Mouse (Mus musculus): ENCODE results near the gene Gm3591. TPM values are rescaled to one million over a fixed set of nuclear protein-coding genes. Genes with fewer than 3 reads are reported as not detected.
"Not testable (repeated sequence)": the region's sequence is repeated elsewhere in the genome, so short reads cannot be mapped to it uniquely, and the experiment has no call there.

Gene Gm3591
- polyA plus RNA-seq (2015; fragmentation: Nextera tagmentation; extraction: Ambion mirVana), result 4.8 and 5.6 TPM in 2 replicates

DNA sequence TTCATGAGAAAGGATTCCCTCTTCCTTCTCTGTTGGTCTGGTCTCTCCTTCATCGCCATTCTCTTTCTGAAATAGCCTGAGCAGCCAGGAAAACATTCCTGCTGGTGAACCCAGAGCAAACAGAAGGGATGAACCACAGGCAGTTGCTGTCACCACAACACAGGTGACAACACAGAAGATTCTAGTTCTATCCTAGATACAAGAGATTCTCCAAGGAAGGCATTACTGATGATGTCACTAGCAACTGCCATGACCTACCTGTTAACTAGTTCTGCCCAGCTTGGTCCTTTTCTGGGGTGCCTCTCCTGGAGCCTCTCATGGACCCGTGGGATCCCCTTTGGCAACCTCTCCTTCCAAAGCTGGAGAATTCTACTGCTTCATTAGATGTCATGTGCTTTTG lies at the start of gene Gm3591:
Gm3591 (minus strand) TSS at position 101 of the 400 bp plus-strand sequence.
- WGBS, result no CpG with 5 or more reads among the region's 2 CpGs
- H3K27me3 ChIP-seq (replicated peaks); H3K36me3 ChIP-seq (replicated peaks); H3K9ac ChIP-seq; H3K4me2 ChIP-seq; H3K4me1 ChIP-seq; ATAC-seq (replicated peaks); H3K9me3 ChIP-seq; H3K4me3 ChIP-seq; H3K27ac ChIP-seq: not testable (repeated sequence)

DNA sequence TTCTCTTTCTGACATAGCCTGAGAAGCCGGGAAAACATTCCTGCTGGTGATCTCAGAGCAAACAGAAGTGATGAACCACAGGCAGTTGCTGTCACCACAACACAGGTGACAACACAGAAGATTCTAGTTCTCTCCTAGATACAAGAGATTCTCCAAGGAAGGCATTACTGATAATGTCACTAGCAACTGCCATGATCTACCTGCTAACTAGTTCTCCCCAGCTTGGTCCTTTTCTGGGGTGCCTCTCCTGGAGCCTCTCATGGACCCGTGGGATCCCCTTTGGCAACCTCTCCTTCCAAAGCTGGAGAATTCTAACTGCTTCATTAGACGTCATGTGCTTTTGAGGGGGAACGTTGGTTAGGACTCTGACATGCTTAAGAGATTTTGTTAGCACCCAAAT lies 32.2 kb upstream of the Gm3591 start, which contains the start of gene Gm3594:
Gm3594 (minus strand) TSS at position 101 of the 400 bp plus-strand sequence.
- H3K9ac ChIP-seq; H3K27me3 ChIP-seq (replicated peaks); ATAC-seq (replicated peaks); H3K36me3 ChIP-seq (replicated peaks); H3K4me2 ChIP-seq; H3K4me3 ChIP-seq; H3K9me3 ChIP-seq; H3K4me1 ChIP-seq; H3K27ac ChIP-seq: not testable (repeated sequence)
- no CpG with 5 or more reads among the region's 4 CpGs for WGBS

DNA sequence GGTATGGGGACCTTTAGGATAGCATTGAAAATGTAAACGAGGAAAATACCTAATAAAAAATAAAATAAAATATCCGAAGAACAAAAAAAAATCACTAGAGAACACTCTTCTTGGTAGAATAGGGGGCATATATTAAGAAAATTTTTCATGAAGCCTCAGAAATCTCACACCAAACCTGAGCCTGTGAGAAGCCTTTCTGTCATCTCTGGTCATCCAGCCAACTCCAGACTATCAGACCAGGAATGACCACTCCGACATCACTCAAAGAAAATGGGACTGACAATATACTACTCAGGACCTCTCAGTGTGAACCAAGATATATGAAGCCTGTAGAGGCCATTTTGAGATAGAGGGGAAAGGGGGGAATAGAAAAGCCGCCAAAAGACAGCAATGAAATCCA lies 28.5 kb upstream of the Gm3591 start:
- not testable (repeated sequence) for H3K4me2 ChIP-seq; H3K4me3 ChIP-seq; ATAC-seq (replicated peaks); H3K9ac ChIP-seq; H3K27ac ChIP-seq; H3K27me3 ChIP-seq (replicated peaks); H3K4me1 ChIP-seq; H3K9me3 ChIP-seq; H3K36me3 ChIP-seq (replicated peaks)
- 100% methylated on average over 1 of the region's 4 CpGs for WGBS

DNA sequence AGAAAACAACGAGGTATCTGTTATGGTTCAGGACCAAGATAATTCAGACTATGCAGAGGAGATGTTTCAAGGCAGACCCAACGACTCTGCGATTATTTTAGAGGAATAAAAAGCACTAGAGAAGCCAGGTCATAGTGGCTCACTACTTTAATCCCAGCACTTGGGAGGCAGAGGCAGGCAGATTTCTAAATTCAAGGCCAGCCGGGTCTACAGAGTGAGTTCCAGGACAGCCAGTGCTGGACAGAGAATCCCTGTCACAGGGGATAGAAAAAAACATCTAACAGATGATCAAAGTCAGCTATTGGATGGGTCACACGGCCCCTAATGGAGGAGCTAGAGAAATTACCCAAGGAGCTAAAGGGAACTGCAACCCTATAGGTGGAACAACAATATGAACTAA lies 27.9 kb upstream of the Gm3591 start:
- not testable (repeated sequence) for H3K27ac ChIP-seq; H3K9ac ChIP-seq; H3K4me3 ChIP-seq; H3K27me3 ChIP-seq (replicated peaks); H3K4me1 ChIP-seq; H3K36me3 ChIP-seq (replicated peaks); ATAC-seq (replicated peaks); H3K9me3 ChIP-seq; H3K4me2 ChIP-seq
- WGBS, result 74% methylated on average over 2 of the region's 5 CpGs

DNA sequence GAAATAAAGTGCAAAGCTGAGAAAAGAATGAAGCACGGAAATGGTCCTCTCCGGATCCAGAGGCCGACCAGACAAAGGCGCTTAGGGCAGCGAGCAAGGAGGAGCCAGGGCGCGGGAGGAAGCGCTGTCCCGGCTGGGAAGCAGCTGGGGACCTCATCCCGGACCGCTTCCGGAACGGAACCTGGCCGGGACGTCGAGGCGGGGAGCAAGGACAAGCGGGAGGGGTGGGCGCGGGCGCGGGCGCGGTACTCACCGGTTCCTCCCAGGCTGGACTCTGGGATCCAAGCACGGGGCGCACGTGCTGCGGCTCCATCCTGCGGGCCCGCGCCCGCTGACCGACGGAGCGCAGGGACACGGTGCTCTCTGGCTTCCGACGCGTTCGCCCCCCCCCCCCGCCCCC lies 14.5 kb upstream of the Gm3591 start:
- not testable (repeated sequence) for ATAC-seq (replicated peaks)
- H3K4me2 ChIP-seq, result peak overlapping the region; percentile 55

DNA sequence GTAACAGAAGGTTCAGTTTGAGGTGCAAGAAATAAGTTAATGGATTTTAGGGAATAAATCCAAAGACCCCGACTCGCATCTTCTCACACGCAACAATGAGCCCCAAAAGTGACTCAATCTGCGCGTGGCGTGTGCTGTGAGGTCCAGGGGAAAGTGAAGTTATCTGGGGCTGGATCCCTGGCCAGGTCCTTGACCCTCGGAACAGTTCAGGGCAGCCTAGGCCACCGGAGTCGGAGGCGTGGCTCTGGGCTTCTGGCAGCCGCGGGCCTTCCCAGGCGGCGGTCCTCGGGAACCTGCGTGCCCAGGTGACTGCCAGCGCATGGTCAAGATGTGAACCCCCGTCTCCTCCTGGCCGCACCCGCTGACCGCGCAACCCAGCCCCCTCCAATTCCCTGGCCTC lies 14.1 kb upstream of the Gm3591 start:
- H3K36me3 ChIP-seq (replicated peaks); H3K9ac ChIP-seq; ATAC-seq (replicated peaks); H3K9me3 ChIP-seq; H3K27me3 ChIP-seq (replicated peaks); H3K27ac ChIP-seq; H3K4me1 ChIP-seq: not testable (repeated sequence)
- H3K4me2 ChIP-seq, result peak overlapping the region; percentile 55
- H3K4me3 ChIP-seq, result peak overlapping the region; percentile 42
- WGBS, result 23% methylated on average over 22 of the region's 22 CpGs

More for the DNA sequence above, 14.5 kb upstream of the Gm3591 start:
- peak overlapping the region; percentile 42 for H3K4me3 ChIP-seq
- 8% methylated on average over 24 of the region's 42 CpGs for WGBS
- not testable (repeated sequence) for H3K9ac ChIP-seq; H3K27me3 ChIP-seq (replicated peaks); H3K4me1 ChIP-seq; H3K27ac ChIP-seq; H3K36me3 ChIP-seq (replicated peaks); H3K9me3 ChIP-seq

DNA sequence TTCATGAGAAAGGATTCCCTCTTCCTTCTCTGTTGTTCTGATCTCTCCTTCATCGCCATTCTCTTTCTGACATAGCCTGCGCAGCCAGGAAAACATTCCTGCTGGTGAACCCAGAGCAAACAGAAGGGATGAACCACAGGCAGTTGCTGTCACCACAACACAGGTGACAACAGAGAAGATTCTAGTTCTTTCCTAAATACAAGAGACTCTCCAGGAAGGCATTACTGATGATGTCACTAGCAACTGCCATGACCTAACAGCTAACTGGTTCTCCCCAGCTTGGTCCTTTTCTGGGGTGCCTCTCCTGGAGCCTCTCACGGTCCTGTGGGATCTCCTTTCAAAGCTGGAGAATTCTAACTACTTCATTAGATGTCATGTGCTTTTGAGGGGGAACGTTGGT lies 22.1 kb downstream of the Gm3591 start, which contains the start of gene Gm16440:
Gm16440 (minus strand) TSS at position 101 of the 400 bp plus-strand sequence.
- 98% methylated on average over 2 of the region's 4 CpGs for WGBS

More for the DNA sequence above, 22.1 kb downstream of the Gm3591 start, which contains the start of gene Gm16440:
- H3K4me3 ChIP-seq; H3K4me2 ChIP-seq; H3K27ac ChIP-seq; H3K4me1 ChIP-seq; H3K9ac ChIP-seq; ATAC-seq (replicated peaks); H3K36me3 ChIP-seq (replicated peaks); H3K27me3 ChIP-seq (replicated peaks); H3K9me3 ChIP-seq: not testable (repeated sequence)

Other genes starting within 250 kb of the Gm3591 start
- not detected in 2 replicates for gene Gm21560, start 193.2 kb downstream of the Gm3591 start, polyA plus RNA-seq (2015; fragmentation: Nextera tagmentation; extraction: Ambion mirVana)
- gene Gm3411, start 125.2 kb downstream of the Gm3591 start, polyA plus RNA-seq (2015; fragmentation: Nextera tagmentation; extraction: Ambion mirVana), result 8.5 and 8.9 TPM in 2 replicates
- gene Gm21103, start 107.6 kb downstream of the Gm3591 start, polyA plus RNA-seq (2015; fragmentation: Nextera tagmentation; extraction: Ambion mirVana), result not detected in 2 replicates
- not detected in 2 replicates for gene Gm3618, start 68.8 kb downstream of the Gm3591 start, polyA plus RNA-seq (2015; fragmentation: Nextera tagmentation; extraction: Ambion mirVana)
- gene Gm16440, start 22.2 kb downstream of the Gm3591 start, polyA plus RNA-seq (2015; fragmentation: Nextera tagmentation; extraction: Ambion mirVana), result not detected in 2 replicates
- gene Gm3594, start 32.1 kb upstream of the Gm3591 start, polyA plus RNA-seq (2015; fragmentation: Nextera tagmentation; extraction: Ambion mirVana), result not detected in 2 replicates
- gene Gm8356, start 124.8 kb upstream of the Gm3591 start, polyA plus RNA-seq (2015; fragmentation: Nextera tagmentation; extraction: Ambion mirVana), result not detected in 2 replicates
- gene Gm3629, start 178.1 kb upstream of the Gm3591 start, polyA plus RNA-seq (2015; fragmentation: Nextera tagmentation; extraction: Ambion mirVana), result 1.5 and 2.0 TPM in 2 replicates
- gene Gm3460, start 209.9 kb upstream of the Gm3591 start, polyA plus RNA-seq (2015; fragmentation: Nextera tagmentation; extraction: Ambion mirVana), result 0.36 TPM in 1 of 2 replicates, not detected in the other

Measured in midbrain, embryonic 15.5 days (tissue).